Mouse (Mus musculus): ENCODE results near the gene Nek7.

GRCm38 (mm10) chr1:138596127-138596706 is 23.7 kb downstream of the Nek7 start:
- TF ChIP-seq RAD21 (IDR thresholded peaks at IDR 0.05; ENCODE audit: low read depth, low read length) (no peak), EP300 (IDR thresholded peaks at IDR 0.05; ENCODE audit: low read length) (no peak), ZKSCAN1 (IDR thresholded peaks at IDR 0.05; ENCODE audit: borderline replicate concordance, low read depth, low read length) (no peak), RCOR1 (conservative IDR thresholded peaks at IDR 0.05; ENCODE audit: low read depth, low read length) (no peak), KAT2A (IDR thresholded peaks at IDR 0.05; ENCODE audit: insufficient replicate concordance, low read length) (no peak), CTCF (conservative IDR thresholded peaks at IDR 0.05 in 1 of 2, IDR thresholded peaks at IDR 0.05 in 1 of 2; ENCODE audit: low read depth in 2 of 2, low read length in 2 of 2) (no peak), UBTF (IDR thresholded peaks at IDR 0.05; ENCODE audit: low read depth, low read length) (no peak), MAFK (IDR thresholded peaks at IDR 0.05; ENCODE audit: insufficient replicate concordance, low read length) (no peak), MAZ (IDR thresholded peaks at IDR 0.05; ENCODE audit: low read depth, low read length) (no peak), MYC (IDR thresholded peaks at IDR 0.05; ENCODE audit: low read depth, low read length) (no peak), USF1 (IDR thresholded peaks at IDR 0.05; ENCODE audit: low read depth, low read length) (no peak), POLR2A (IDR thresholded peaks at IDR 0.05; ENCODE audit: low read depth, low read length) (no peak), CHD1 (IDR thresholded peaks at IDR 0.05; ENCODE audit: low read depth, low read length) (no peak)

Measured in CH12.LX (cell line).